Mouse (Mus musculus): ENCODE data around the gene Sirt7. TPM values are rescaled to one million over a fixed set of nuclear protein-coding genes. Genes with fewer than 3 reads are reported as not detected.
A peak's percentile ranks its signal among the peaks of the same experiment; 100 is the strongest.

Sirt7 gene
- polyA plus RNA-seq, 1 experiment from 2014 or later, result 43.3 TPM

GRCm38 (mm10) chr11:120623961-120624679 lies 920 bp downstream of the Sirt7 start:
- H3K27ac ChIP-seq, result peak overlapping the region; percentile 86
- peak overlapping the region; percentile 99 for H3K4me2 ChIP-seq
- peak overlapping the region; percentile 80 for H3K9ac ChIP-seq
- WGBS, result 12% methylated on average over 30 of the region's 30 CpGs
- H3K4me1 ChIP-seq, result peaks cover 18% of the 10 kb centered on the region
- H3K27me3 ChIP-seq, result no peaks in the 10 kb centered on the region
- H3K36me3 ChIP-seq (replicated peaks), result peaks cover 63% of the 10 kb centered on the region
- H3K4me3 ChIP-seq (replicated peaks), result peak overlapping the region; percentile 99
- no peaks in the 10 kb centered on the region for H3K9me3 ChIP-seq
- peak; percentile 67 for ATAC-seq (ENCODE audit: low FRiP score)

GRCm38 (mm10) chr11:120622805-120623204 lies 2.2 kb downstream of the Sirt7 start:
- Histone ChIP-seq H3K4me3 (replicated peaks) (no peak overlapping the region), H3K9me3 (0 out of 2 replicates have a peak, but pooled peaks cover 2% of the 10 kb centered on the region), H3K36me3 (replicated peaks) (peaks cover 67% of the 10 kb centered on the region), H3K27me3 (no peaks in the 10 kb centered on the region), H3K27ac (no peak overlapping the region), H3K4me2 (no peak overlapping the region), H3K9ac (no peak overlapping the region), H3K4me1 (peaks cover 24% of the 10 kb centered on the region)
- ATAC-seq (ENCODE audit: low FRiP score), result no peak
- WGBS, result 92% methylated on average over 6 of the region's 6 CpGs

- peaks cover 30% of the 10 kb centered on the region for H3K4me1 ChIP-seq
- 93% methylated on average over 14 of the region's 14 CpGs for WGBS
- H3K9ac ChIP-seq, result no peak overlapping the region
- H3K27ac ChIP-seq, result no peak overlapping the region
- H3K4me2 ChIP-seq, result no peak overlapping the region
- peaks cover 57% of the 10 kb centered on the region for H3K36me3 ChIP-seq (replicated peaks)
- H3K4me3 ChIP-seq (replicated peaks), result no peak overlapping the region
- no peaks in the 10 kb centered on the region for H3K27me3 ChIP-seq
- ATAC-seq (ENCODE audit: low FRiP score), result no peak
- 0 out of 2 replicates have a peak, but pooled peaks cover 2% of the 10 kb centered on the region for H3K9me3 ChIP-seq
These were observed 4.8 kb downstream of the Sirt7 start for GRCm38 (mm10) chr11:120620195-120620594.

- 0 out of 2 replicates have a peak, but pooled peaks cover 2% of the 10 kb centered on the region for H3K9me3 ChIP-seq
- peaks cover 23% of the 10 kb centered on the region for H3K4me1 ChIP-seq
- H3K4me3 ChIP-seq (replicated peaks), result no peak overlapping the region
- peak; percentile 31 for ATAC-seq (ENCODE audit: low FRiP score)
- peak overlapping the region; percentile 75; the same call in 1 of the 2 replicates for H3K27ac ChIP-seq
- H3K4me2 ChIP-seq, result no peak overlapping the region
- no peaks in the 10 kb centered on the region for H3K27me3 ChIP-seq
- peaks cover 67% of the 10 kb centered on the region for H3K36me3 ChIP-seq (replicated peaks)
- H3K9ac ChIP-seq, result no peak overlapping the region
- 94% methylated on average over 25 of the region's 25 CpGs for WGBS
These were observed 6.2 kb downstream of the Sirt7 start for GRCm38 (mm10) chr11:120618619-120619535.

- Histone ChIP-seq H3K4me2 (peak within 1 kb of the TSS; percentile 85), H3K36me3 (replicated peaks) (peaks cover 72% of the 10 kb centered on the region), H3K27ac (peak within 1 kb of the TSS; percentile 75), H3K9ac (peak within 1 kb of the TSS; percentile 73), H3K27me3 (no peaks in the 10 kb centered on the region), H3K4me3 (replicated peaks) (peak within 1 kb of the TSS; percentile 77), H3K4me1 (peaks cover 18% of the 10 kb centered on the region), H3K9me3 (0 out of 2 replicates have a peak, but pooled peaks cover 2% of the 10 kb centered on the region)
- peak; percentile 96 for ATAC-seq (ENCODE audit: low FRiP score)
- WGBS, result under 1% methylated on average over 55 of the region's 56 CpGs
These were observed 7.4 kb downstream of the Sirt7 start, which contains the start of gene Pcyt2 for GRCm38 (mm10) chr11:120617519-120618112. TSS of gene Pcyt2 (minus strand) at chr11:120617936.

GRCm38 (mm10) chr11:120616617-120617294 lies 8.3 kb downstream of the Sirt7 start:
- 60% methylated on average over 4 of the region's 4 CpGs for WGBS
- peak overlapping the region; percentile 75; the same call in 1 of the 2 replicates for H3K27ac ChIP-seq
- peaks cover 72% of the 10 kb centered on the region for H3K36me3 ChIP-seq (replicated peaks)

GRCm38 (mm10) chr11:120615606-120616203 lies 9.3 kb downstream of the Sirt7 start:
- Histone ChIP-seq H3K4me2 (no peak overlapping the region), H3K9ac (no peak overlapping the region)
- ATAC-seq (ENCODE audit: low FRiP score), result no peak

More at GRCm38 (mm10) chr11:120616617-120617294, 8.3 kb downstream of the Sirt7 start:
- H3K4me3 ChIP-seq (replicated peaks), result peak overlapping the region; percentile 77
- peak overlapping the region; percentile 73 for H3K9ac ChIP-seq
- 0 out of 2 replicates have a peak, but pooled peaks cover 2% of the 10 kb centered on the region for H3K9me3 ChIP-seq
- no peaks in the 10 kb centered on the region for H3K27me3 ChIP-seq
- peak overlapping the region; percentile 85 for H3K4me2 ChIP-seq
- ATAC-seq (ENCODE audit: low FRiP score), result no peak
- H3K4me1 ChIP-seq, result peaks cover 18% of the 10 kb centered on the region

GRCm38 (mm10) chr11:120615167-120615566 lies 9.9 kb downstream of the Sirt7 start:
- Histone ChIP-seq H3K9me3 (0 out of 2 replicates have a peak, but pooled peaks cover 2% of the 10 kb centered on the region), H3K27me3 (no peaks in the 10 kb centered on the region), H3K36me3 (replicated peaks) (peaks cover 72% of the 10 kb centered on the region), H3K4me2 (no peak overlapping the region), H3K4me3 (replicated peaks) (no peak overlapping the region), H3K27ac (no peak overlapping the region), H3K4me1 (peaks cover 18% of the 10 kb centered on the region), H3K9ac (no peak overlapping the region)
- WGBS, result 94% methylated on average over 6 of the region's 6 CpGs
- ATAC-seq (ENCODE audit: low FRiP score), result no peak

More at GRCm38 (mm10) chr11:120615606-120616203, 9.3 kb downstream of the Sirt7 start:
- H3K4me3 ChIP-seq (replicated peaks), result no peak overlapping the region
- no peak overlapping the region for H3K27ac ChIP-seq
- H3K36me3 ChIP-seq (replicated peaks), result peaks cover 72% of the 10 kb centered on the region
- 0 out of 2 replicates have a peak, but pooled peaks cover 2% of the 10 kb centered on the region for H3K9me3 ChIP-seq
- H3K27me3 ChIP-seq, result no peaks in the 10 kb centered on the region
- WGBS, result 92% methylated on average over 11 of the region's 11 CpGs
- peaks cover 18% of the 10 kb centered on the region for H3K4me1 ChIP-seq

- ATAC-seq (ENCODE audit: low FRiP score), result no peak
- H3K4me1 ChIP-seq, result peaks cover 18% of the 10 kb centered on the region
- H3K36me3 ChIP-seq (replicated peaks), result peaks cover 71% of the 10 kb centered on the region
- 0 out of 2 replicates have a peak, but pooled peaks cover 2% of the 10 kb centered on the region for H3K9me3 ChIP-seq
- H3K27me3 ChIP-seq, result peaks cover 9% of the 10 kb centered on the region
- H3K27ac ChIP-seq, result no peak overlapping the region
- no peak overlapping the region for H3K4me3 ChIP-seq (replicated peaks)
- WGBS, result 87% methylated on average over 8 of the region's 8 CpGs
- H3K4me2 ChIP-seq, result no peak overlapping the region
- H3K9ac ChIP-seq, result no peak overlapping the region
These were observed 11.1 kb downstream of the Sirt7 start for GRCm38 (mm10) chr11:120613976-120614375.

GRCm38 (mm10) chr11:120613481-120613972 lies 11.5 kb downstream of the Sirt7 start:
- 86% methylated on average over 10 of the region's 10 CpGs for WGBS
- no peak for ATAC-seq (ENCODE audit: low FRiP score)
- no peak overlapping the region; the same call in 1 of the 2 replicates for H3K9ac ChIP-seq
- H3K27ac ChIP-seq, result no peak overlapping the region
- H3K4me3 ChIP-seq (replicated peaks), result no peak overlapping the region
- H3K36me3 ChIP-seq (replicated peaks), result peaks cover 67% of the 10 kb centered on the region
- H3K4me1 ChIP-seq, result peaks cover 22% of the 10 kb centered on the region
- H3K9me3 ChIP-seq, result 0 out of 2 replicates have a peak, but pooled peaks cover 2% of the 10 kb centered on the region
- peaks cover 13% of the 10 kb centered on the region for H3K27me3 ChIP-seq
- H3K4me2 ChIP-seq, result no peak overlapping the region

GRCm38 (mm10) chr11:120612763-120613162 lies 12.3 kb downstream of the Sirt7 start:
- peaks cover 21% of the 10 kb centered on the region for H3K4me1 ChIP-seq
- H3K36me3 ChIP-seq (replicated peaks), result peaks cover 62% of the 10 kb centered on the region
- no peak overlapping the region for H3K9ac ChIP-seq
- H3K27me3 ChIP-seq, result peaks cover 18% of the 10 kb centered on the region
- no peaks in the 10 kb centered on the region for H3K9me3 ChIP-seq
- H3K27ac ChIP-seq, result no peak overlapping the region
- peak; percentile 6; the same call in 1 of the 2 replicates for ATAC-seq (ENCODE audit: low FRiP score)
- no peak overlapping the region for H3K4me2 ChIP-seq
- WGBS, result 43% methylated on average over 6 of the region's 6 CpGs
- H3K4me3 ChIP-seq (replicated peaks), result no peak overlapping the region
